Mouse (Mus musculus) B cell, adult 2 months (primary cell): ENCODE results near the gene Secisbp2l.

Experiments
- DNase-seq, 2 experiments: peaks; one replicate each; pipeline ENCODE4 v3.0.0; 2022

Secisbp2l gene

GRCm38 (mm10) chr2:125781978-125782718 is 522 bp downstream of the Secisbp2l start:
- no peak for DNase-seq

DNA sequence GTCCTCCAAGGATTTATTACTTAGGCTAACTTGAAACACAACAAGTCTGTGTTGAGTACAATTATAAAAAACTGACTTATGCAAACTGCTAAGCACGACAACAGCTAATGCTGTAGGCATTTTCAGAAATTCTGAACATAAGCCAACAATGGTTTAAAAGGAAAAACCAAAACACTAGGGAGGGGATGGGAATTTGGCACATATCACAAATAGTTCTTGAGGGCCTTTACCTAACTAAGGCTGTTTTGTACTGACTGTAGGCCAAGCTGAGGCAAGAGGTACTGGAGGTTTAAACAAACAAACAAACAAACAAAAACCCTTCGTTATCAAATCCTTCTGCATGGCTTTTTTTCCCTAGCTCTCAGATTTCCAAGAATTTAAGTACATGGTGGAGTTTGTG is 1.7 kb downstream of the Secisbp2l start:
- no peak for DNase-seq

DNA sequence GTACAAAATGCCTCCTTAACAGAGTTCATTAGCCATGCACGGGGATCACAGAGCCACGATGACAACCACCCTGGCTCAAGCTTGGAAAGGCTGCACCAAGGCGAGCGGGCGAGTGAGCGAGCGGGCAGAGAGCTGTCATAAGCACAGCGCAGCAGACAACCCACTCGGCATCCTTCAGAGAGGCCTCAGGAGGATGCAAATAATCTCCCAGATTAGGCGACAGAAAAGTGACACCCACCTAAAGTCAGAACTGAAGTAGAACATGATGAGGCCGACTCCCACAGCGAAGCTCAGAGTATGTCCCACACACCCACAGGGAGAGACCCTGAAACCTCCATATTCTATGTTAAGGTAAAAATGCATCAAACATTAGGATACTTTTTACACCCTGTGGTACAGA is 4.3 kb downstream of the Secisbp2l start:
- DNase-seq = no peak

DNA sequence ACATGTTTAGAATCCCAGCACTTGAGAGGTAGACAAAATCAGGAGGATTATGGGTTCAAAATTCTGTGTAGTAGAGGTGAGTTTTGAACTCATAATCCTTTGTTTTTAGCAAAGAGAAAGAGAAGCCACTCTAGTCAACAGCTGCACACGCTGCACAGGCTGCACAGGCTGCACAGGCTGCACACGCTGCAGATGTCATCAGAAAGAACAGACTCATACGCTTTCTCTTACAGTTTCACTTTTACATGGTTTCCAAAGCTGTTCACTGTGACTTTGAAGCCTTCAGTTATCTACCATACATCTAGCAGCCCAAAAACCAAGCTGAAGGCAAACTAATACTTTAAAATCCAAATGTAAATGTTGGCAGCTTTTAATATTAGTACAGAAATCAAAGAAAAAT is 5.7 kb downstream of the Secisbp2l start:
- no peak for DNase-seq

GRCm38 (mm10) chr2:125775661-125776060 is 7.0 kb downstream of the Secisbp2l start:
- no peak for DNase-seq

DNA sequence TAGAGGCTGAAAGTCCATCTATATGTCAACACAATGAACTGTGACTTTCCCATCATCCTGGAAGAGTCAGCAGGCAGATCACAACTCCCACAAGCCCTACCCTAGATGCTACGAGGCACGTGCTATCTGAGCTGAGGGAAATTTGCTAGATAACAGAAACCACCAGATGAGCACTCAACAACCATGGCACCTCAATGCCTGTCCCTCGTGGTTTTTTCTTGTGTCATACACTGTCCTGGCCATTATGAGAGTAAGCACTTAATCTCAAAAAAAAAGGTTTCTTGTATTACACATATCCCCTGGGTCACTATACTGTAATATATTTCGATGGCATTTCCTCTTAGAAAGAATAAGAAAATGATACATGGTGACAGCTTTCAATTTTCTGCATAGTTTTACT is 7.8 kb downstream of the Secisbp2l start:
- no peak for DNase-seq

DNA sequence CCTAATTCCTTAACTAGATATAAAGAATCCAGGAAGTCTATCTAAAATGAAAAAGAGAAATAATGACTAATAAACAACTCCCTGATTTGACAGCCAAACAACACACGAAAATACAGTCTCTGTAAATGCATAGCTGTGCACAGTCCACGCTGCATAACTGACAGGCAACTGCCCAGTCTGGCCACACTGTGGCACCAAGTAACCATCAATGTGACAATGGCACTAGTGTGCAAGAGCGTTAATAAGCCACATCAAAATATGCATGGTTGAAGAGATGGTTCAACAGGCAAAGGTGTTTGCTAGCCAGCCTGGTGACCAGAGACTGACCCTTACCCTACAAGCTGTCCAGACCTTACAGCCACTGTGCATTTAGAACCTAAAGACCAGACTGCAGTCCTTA is 17.6 kb downstream of the Secisbp2l start:
- DNase-seq = no peak

DNA sequence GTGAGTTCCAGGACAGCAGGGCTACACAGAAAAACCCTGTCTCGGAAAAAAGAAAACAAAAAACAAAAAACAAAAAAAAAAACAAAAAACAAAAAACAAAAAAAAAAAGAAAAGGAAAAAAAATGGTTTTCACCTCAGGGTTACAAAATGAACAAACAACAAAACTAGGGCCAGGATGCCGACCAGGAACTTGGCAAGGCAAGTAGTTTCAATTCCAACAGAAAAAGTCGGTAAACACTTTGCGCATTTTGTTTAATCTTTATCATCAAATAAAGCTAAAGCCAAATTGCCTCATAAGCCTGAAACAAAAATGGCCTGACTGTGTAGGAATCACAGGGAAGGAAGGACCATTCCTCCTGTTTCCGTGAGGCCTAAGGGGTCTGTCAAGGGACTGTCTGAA is 18.1 kb downstream of the Secisbp2l start:
- DNase-seq = no peak

GRCm38 (mm10) chr2:125749330-125749729 is 33.3 kb downstream of the Secisbp2l start:
- no peak for DNase-seq

- no peak for DNase-seq
These were observed 43.3 kb downstream of the Secisbp2l start for GRCm38 (mm10) chr2:125739338-125739737.

GRCm38 (mm10) chr2:125738718-125739117 is 44.0 kb downstream of the Secisbp2l start:
- no peak for DNase-seq

DNA sequence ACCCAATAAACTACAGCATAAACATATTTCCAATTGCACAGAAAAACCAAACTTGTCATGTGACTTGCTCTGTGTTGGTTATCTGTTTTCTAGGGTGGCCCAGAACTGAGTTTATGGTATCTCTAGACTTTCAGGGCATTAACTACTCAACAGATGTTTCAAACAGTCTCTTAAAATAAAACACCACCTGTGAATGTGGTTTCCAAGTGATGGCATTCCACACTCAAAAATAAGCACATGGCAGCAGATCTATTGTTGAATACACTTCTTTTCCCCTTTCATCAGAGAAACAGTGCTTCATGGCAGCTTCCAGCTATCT is 46.7 kb downstream of the Secisbp2l start:
- DNase-seq = no peak

- DNase-seq = no peak
These were observed 47.2 kb downstream of the Secisbp2l start for GRCm38 (mm10) chr2:125735333-125736024.

DNA sequence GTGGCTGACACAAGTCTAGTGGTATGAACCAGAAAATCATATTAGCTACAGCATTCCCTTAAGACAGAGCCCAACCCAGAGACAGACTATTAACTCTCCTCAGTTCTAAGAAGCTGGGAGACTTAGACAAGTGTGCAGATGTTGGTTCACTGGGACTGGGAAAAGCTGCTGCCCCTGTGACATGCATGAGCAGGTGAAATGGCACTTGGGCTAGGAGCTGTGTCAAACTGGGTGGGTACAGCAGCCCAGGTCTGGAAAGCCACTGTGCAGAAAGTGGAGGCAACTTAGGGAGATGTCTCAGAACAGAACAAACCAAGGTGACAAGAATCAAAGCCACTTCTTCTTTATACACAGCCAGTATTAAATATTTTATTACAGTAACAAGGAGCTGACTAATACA is 47.9 kb downstream of the Secisbp2l start:
- DNase-seq = no peak

GRCm38 (mm10) chr2:125731763-125732560 is 50.7 kb downstream of the Secisbp2l start:
- peak; percentile 90 to 91 for DNase-seq

DNA sequence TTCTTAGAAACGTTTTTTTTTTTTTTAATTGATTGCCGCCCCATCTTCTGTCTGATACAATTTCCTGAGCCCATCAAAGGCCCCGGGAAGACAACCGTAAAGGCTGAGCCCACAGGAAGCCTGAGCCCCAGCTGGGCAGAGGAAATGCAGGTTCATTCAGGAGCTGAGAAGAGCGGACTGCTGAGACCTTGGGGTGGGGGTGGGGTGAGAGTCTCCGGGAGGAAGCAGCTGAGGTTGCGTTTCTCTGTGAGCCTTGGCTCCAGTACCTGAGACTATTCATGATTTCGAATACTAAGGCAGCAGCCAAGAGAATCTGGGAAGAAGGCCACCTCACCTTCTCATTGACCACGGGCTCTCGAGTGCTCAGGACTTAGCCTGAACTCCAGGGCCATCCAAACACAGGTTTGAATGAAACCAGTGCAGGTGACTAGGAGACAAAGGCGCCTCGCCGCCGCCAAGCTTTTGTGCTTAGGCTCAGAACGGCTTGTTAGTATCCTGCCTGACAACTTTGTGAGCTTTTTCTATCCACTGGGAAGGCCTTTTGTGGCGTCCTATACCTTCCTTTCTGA is 58.0 kb downstream of the Secisbp2l start:
- DNase-seq = peak; percentile 11 to 18

DNA sequence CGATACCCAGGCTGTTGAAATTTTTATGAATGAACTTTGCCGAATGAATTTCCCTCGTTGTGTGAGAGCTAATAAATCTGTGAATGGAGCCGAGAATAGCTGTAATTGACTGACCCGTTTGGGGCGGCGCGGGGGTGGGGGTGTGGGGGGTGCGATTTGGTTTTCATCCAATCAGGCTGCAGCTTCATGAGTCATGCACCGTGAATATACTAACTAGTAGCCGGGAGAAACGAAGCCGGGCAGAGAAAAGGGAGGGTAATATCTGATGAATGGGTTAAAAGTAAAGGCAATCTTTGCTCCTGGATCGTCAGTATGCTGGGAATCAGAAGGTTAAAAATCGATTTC is 58.6 kb downstream of the Secisbp2l start, which contains the start of gene Shc4:
Shc4 (minus strand) TSS at position 63 of the 345 bp plus-strand sequence.
- DNase-seq = no peak

- DNase-seq = peak; percentile 39 to 43
These were observed 59.1 kb downstream of the Secisbp2l start for GRCm38 (mm10) chr2:125723408-125724085.

DNA sequence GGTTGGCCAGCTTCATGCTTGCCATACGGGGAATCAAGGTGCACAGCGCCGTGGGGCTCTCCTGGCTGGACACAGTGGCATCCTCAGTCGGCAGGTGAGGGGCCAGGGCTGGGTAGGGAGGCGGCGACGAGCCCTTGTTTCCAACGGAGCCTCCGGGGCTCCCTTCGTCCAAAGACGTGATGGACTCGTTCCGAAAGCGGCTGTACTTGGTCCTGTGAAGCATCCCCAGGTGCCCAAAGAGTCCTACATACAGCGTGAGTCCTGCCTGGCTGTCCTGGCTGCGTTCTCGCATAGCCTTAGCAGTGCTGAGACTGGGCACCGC is 59.6 kb downstream of the Secisbp2l start:
- peak; percentile 9 to 19 for DNase-seq

- no peak for DNase-seq
These were observed 66.1 kb downstream of the Secisbp2l start for GRCm38 (mm10) chr2:125716599-125716998.

GRCm38 (mm10) chr2:125706510-125706921 is 76.2 kb downstream of the Secisbp2l start:
- DNase-seq = no peak

DNA sequence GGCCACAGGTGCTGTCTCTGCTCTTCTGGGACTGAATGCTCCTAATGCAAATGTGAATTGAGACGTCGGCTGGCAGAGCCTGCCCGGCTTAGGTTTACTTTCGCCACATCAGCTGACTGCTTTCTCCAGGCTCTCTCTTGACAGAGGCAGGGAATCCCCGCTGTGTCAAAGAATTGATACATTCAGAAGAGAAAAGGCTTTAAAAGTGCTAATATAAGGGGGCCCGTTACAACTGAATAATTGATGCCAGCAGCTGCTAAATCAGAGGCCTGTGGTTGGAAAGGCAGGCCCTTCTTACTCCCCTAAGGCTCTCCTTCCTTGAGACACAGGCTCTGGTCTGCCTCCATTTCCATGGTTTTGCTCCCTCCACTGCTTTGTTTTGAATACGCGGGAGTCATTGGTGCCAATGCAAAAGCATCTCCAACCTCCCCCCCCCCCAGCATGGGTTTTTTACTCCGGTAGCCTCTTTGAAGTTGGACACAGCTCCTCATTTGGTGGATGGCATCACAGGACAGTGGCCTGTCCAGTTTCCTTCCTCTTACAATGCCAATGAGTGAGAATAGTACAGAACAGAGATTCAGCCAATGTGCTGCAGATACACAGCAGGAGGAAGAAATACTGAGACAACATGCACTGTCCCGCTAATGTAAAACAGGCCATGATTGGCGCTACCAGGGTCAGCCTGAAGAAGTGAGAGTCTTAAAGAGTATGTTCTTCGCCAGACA is 77.6 kb downstream of the Secisbp2l start:
- DNase-seq = no peak
